8 mouse cellular contexts compared by ENCODE assay signal in the genomic region with DNA sequence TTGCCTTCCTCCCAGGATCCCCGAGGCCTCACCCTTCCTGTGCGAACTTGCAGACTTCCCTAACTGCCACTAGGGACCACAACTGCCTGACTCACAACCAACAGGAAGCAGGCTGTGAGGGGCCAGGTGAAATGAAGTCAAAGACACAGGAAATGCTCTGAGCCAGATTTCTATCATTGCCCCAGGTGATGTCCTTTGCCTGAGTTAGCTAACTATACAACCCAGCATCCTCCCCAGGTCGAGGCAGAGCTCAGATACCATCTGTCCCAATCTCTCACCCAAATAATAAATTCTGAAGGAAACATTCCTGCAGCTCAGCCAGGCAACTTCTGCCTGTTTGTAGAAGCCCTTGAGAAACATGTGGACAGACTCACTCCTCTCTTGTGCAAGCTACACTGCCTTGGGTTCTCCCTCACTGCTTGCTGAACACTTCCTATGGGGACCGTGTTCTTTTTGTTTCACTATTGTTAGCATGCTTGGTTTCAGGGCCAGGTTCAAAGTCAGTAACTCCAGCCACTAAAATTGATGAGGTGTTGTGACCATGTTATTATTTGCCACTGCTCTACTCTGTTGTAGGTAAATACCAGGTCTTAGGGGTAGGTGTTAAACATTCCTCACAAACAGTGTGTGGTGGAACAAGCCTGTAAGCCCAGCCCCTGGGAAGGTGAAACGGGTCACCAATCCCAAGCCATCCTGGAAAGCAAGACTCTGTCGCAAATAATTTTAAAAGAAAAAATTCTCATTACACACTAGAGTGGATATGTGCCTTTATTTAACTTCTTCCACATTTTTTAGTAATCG.
DNase-seq lines count a peak whose midpoint lies in the region; TF ChIP-seq lines count a peak whose summit lies in the region.

No protein-coding gene starts in this region.

- TF ChIP-seq CTCF in layer of hippocampus, adult 2 months (conservative IDR thresholded peaks at IDR 0.05) = peak; percentile 51

- no peaks in the 10 kb centered on the region for H3K9me3 ChIP-seq in megakaryocyte, embryonic 14.5 days

- H3K36me3 ChIP-seq in megakaryocyte, embryonic 14.5 days (replicated peaks; ENCODE audit: low read length) = no peaks in the 10 kb centered on the region

- no peak overlapping the region for H3K4me3 ChIP-seq in layer of hippocampus, adult 2 months
- H3K4me3 ChIP-seq in megakaryocyte, embryonic 14.5 days (replicated peaks) = peak overlapping the region; percentile 81

- DNase-seq in layer of hippocampus, adult 2 months (ENCODE audit: low spot score in 2 of 2) = no peak
- DNase-seq in layer of hippocampus, adult 18-20 months (ENCODE audit: low spot score in 2 of 2) = no peak
- peak; percentile 35 for DNase-seq in gastrocnemius, postnatal 14 days
- peak; percentile 73 for DNase-seq in kidney, postnatal 14 days
- DNase-seq in right cerebral cortex, adult 18-20 months = no peak
- DNase-seq in testis, postnatal 10 days (ENCODE audit: low spot score) = no peak
- no peak for DNase-seq in left cerebral cortex, adult 11 months (ENCODE audit: low spot score)

- intact Hi-C loops in gastrocnemius, postnatal 14 days (cut with DNase I; ENCODE audit: low total_unique reads) = no loop called here

- no peaks in the 10 kb centered on the region for H3K27me3 ChIP-seq in megakaryocyte, embryonic 14.5 days (replicated peaks)

- H3K4me1 ChIP-seq in megakaryocyte, embryonic 14.5 days = peaks cover 57% of the 10 kb centered on the region

- H3K27ac ChIP-seq in layer of hippocampus, adult 2 months = no peak overlapping the region

Comparison
In these comparisons a context has a peak if more than half of its experiments do, and no peak if none do; other contexts are left out.
1. DNase-seq: peak in gastrocnemius, postnatal 14 days (single experiment) and kidney, postnatal 14 days (single experiment); none in layer of hippocampus, adult 2 months (0 of 2), layer of hippocampus, adult 18-20 months (0 of 2), right cerebral cortex, adult 18-20 months (single experiment), testis, postnatal 10 days (single experiment) and left cerebral cortex, adult 11 months (single experiment).